Mouse (Mus musculus) neural tube, embryonic 14.5 days (tissue): Measurements from ENCODE around the gene Slc37a1. TPM values are rescaled to one million over a fixed set of nuclear protein-coding genes. Genes with fewer than 3 reads are reported as not detected.

Experiments
- ATAC-seq: fragments of 200-750 bp; cut with Nextera tagmentation; 2 replicates; pipeline ENCODE4 v1.8.0; 2017; ENCODE audit warnings: low read depth, mild to moderate bottlenecking, moderate TSS enrichment, moderate library complexity
- H3K27ac ChIP-seq: fragments of 300-500 bp; sonication (generic); 2 replicates; pipeline ENCODE4 v1.5.1; 2014; ENCODE audit warnings: low read depth, mild to moderate bottlenecking, control low read depth, low read length, moderate library complexity, mixed read lengths
- H3K27me3 ChIP-seq: fragments of 300-500 bp; sonication (generic); 2 replicates; pipeline ENCODE4 v1.6.1; 2014; ENCODE audit warnings: low read length; ENCODE audit not compliant: control insufficient read depth, insufficient read depth
- H3K36me3 ChIP-seq: fragments of 300-500 bp; sonication (generic); 2 replicates; pipeline ENCODE4 v1.6.1; 2014; ENCODE audit warnings: low read length, mixed read lengths; ENCODE audit not compliant: control insufficient read depth, insufficient read depth
- H3K4me1 ChIP-seq: fragments of 300-500 bp; sonication (generic); 2 replicates; pipeline ENCODE4 v1.6.1; 2014; ENCODE audit warnings: low read length; ENCODE audit not compliant: control insufficient read depth, insufficient read depth
- H3K4me2 ChIP-seq: fragments of 300-500 bp; sonication (generic); 2 replicates; pipeline ENCODE4 v1.6.1; 2014; ENCODE audit warnings: mild to moderate bottlenecking, low read depth, low read length, control low read depth
- H3K4me3 ChIP-seq: fragments of 300-500 bp; sonication (generic); 2 replicates; pipeline ENCODE4 v1.5.1; 2014; ENCODE audit warnings: low read depth, low read length, control low read depth, mixed read lengths
- H3K9ac ChIP-seq: fragments of 300-500 bp; sonication (generic); replicated peaks from 2 replicates; pipeline ENCODE4 v1.6.1; 2014; ENCODE audit warnings: low read depth, mild to moderate bottlenecking, control low read depth, low read length, mixed read lengths
- H3K9me3 ChIP-seq: fragments of 300-500 bp; sonication (generic); 2 replicates; pipeline ENCODE4 v1.6.1; 2016; ENCODE audit warnings: low read length; ENCODE audit not compliant: control insufficient read depth
- WGBS: fragments of 180-500 bp; shearing (Covaris S2); extraction: QIAGEN DNeasy Blood & Tissue Kit; methylation state at CpG from one replicate; pipeline ENCODE4 v1.1.7; 2014; 5-methylcytosine and 5-hydroxymethylcytosine counted together
- polyA plus RNA-seq: library from polyadenylated mRNA; unstranded; fragments of >200 nt; fragmentation: Nextera tagmentation; extraction: Ambion mirVana; gene quantifications from 2 replicates; pipeline ENCODE4 v1.2.1, GENCODE M21; 2014

Gene Slc37a1
- polyA plus RNA-seq: 10.1 and 10.5 TPM in 2 replicates

DNA sequence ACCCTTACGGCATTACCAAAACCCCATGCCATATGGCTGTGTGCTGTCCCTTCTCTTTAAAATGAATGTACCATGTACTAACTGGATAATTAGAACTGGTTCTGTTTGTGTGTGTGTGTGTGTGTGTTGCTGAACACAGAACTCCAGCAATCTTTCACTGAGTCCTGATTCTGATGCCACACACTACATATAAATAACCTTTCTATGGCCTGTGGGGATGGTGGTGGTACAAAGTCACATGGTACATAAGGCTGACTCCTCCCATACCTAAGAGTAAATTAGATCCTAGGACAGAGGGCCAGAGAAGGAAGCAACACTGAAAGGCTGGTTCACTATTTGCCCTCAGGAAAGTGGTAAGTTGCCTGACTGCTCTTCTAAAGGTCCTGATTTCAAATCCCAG is at the start of gene Slc37a1:
Gene Slc37a1, plus strand, starts transcription at position 301 of the 400 bp plus-strand sequence.
- no peak for ATAC-seq
- Histone ChIP-seq H3K27me3 (no peaks in the 10 kb centered on the region), H3K9ac (no peak within 1 kb of the TSS), H3K36me3 (no peaks in the 10 kb centered on the region), H3K4me3 (no peak within 1 kb of the TSS), H3K4me1 (no peaks in the 10 kb centered on the region), H3K27ac (no peak within 1 kb of the TSS), H3K4me2 (no peak within 1 kb of the TSS), H3K9me3 (no peaks in the 10 kb centered on the region)
- WGBS: 93% methylated on average over 1 of the region's 1 CpGs

- Histone ChIP-seq H3K27me3 (no peaks in the 10 kb centered on the region), H3K36me3 (no peaks in the 10 kb centered on the region), H3K27ac (no peak overlapping the region), H3K4me2 (no peak overlapping the region), H3K4me1 (no peaks in the 10 kb centered on the region), H3K9me3 (no peaks in the 10 kb centered on the region), H3K9ac (no peak overlapping the region), H3K4me3 (no peak overlapping the region)
- ATAC-seq: no peak
- 86% methylated on average over 7 of the region's 7 CpGs for WGBS
Measured at GRCm38 (mm10) chr17:31238234-31239020, 48.2 kb upstream of the Slc37a1 start.

DNA sequence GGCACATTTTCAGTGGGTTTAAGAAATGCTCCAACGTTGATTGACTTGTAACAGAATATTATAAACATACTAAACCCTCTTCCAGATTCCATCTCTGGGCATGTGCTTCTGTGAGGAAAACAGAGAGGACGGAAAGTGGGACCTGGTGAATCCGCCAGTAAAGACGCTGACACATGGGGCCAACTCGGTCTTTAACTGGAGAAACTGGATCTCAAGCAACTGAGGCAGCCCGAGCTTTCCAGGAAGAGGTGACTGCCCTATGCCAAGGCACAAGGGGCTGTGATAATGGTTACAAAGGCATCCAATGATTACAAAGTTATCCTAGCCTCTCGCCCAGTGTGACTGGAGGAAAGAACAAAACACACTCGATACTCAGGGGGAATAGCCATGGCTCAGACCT is 45.4 kb upstream of the Slc37a1 start:
- 88% methylated on average over 8 of the region's 8 CpGs for WGBS
- Histone ChIP-seq H3K4me1 (no peaks in the 10 kb centered on the region), H3K4me3 (no peak overlapping the region), H3K27ac (no peak overlapping the region), H3K27me3 (no peaks in the 10 kb centered on the region), H3K36me3 (no peaks in the 10 kb centered on the region), H3K4me2 (no peak overlapping the region), H3K9me3 (no peaks in the 10 kb centered on the region), H3K9ac (no peak overlapping the region)
- ATAC-seq: no peak

GRCm38 (mm10) chr17:31242764-31243163 is 43.8 kb upstream of the Slc37a1 start:
- WGBS: 0% methylated on average over 1 of the region's 1 CpGs
- Histone ChIP-seq H3K36me3 (no peaks in the 10 kb centered on the region), H3K4me3 (no peak overlapping the region), H3K4me1 (no peaks in the 10 kb centered on the region), H3K9ac (no peak overlapping the region), H3K4me2 (no peak overlapping the region), H3K27me3 (no peaks in the 10 kb centered on the region), H3K9me3 (no peaks in the 10 kb centered on the region), H3K27ac (no peak overlapping the region)
- ATAC-seq: no peak

GRCm38 (mm10) chr17:31245321-31245720 is 41.3 kb upstream of the Slc37a1 start:
- WGBS: 82% methylated on average over 5 of the region's 5 CpGs
- H3K4me1 ChIP-seq: no peaks in the 10 kb centered on the region
- H3K9ac ChIP-seq: no peak overlapping the region
- no peak overlapping the region for H3K4me2 ChIP-seq
- no peak overlapping the region for H3K27ac ChIP-seq
- H3K4me3 ChIP-seq: no peak overlapping the region
- H3K9me3 ChIP-seq: no peaks in the 10 kb centered on the region
- H3K36me3 ChIP-seq: no peaks in the 10 kb centered on the region
- no peaks in the 10 kb centered on the region for H3K27me3 ChIP-seq
- no peak for ATAC-seq

GRCm38 (mm10) chr17:31247144-31247543 is 39.4 kb upstream of the Slc37a1 start:
- Histone ChIP-seq H3K4me1 (no peaks in the 10 kb centered on the region), H3K27me3 (no peaks in the 10 kb centered on the region), H3K9me3 (no peaks in the 10 kb centered on the region), H3K4me2 (no peak overlapping the region), H3K4me3 (no peak overlapping the region), H3K9ac (no peak overlapping the region), H3K27ac (no peak overlapping the region), H3K36me3 (no peaks in the 10 kb centered on the region)
- 36% methylated on average over 5 of the region's 5 CpGs for WGBS
- ATAC-seq: no peak

DNA sequence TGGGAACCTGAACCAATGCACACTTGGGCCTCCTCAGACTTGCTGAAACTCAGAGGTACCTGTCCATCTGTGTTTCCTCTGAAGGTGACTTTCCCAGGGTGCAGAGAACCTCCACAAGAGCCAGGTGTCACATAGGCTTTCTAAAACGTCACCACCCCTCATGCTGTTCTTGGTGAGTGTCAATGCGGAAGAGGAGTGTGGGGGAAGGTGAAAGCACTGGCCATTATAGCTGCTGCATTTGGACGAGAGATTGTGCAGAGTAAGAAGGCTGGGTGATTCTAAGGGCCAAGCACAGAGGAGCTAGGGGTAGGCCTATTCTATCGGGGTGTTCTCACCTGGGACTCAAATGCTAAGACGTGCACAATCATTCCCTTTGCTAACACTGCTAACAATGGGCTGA is 32.6 kb upstream of the Slc37a1 start:
- Histone ChIP-seq H3K9ac (no peak overlapping the region), H3K36me3 (no peaks in the 10 kb centered on the region), H3K27ac (no peak overlapping the region), H3K9me3 (no peaks in the 10 kb centered on the region), H3K4me1 (no peaks in the 10 kb centered on the region), H3K27me3 (no peaks in the 10 kb centered on the region), H3K4me2 (no peak overlapping the region), H3K4me3 (no peak overlapping the region)
- no peak for ATAC-seq
- WGBS: 64% methylated on average over 5 of the region's 5 CpGs

DNA sequence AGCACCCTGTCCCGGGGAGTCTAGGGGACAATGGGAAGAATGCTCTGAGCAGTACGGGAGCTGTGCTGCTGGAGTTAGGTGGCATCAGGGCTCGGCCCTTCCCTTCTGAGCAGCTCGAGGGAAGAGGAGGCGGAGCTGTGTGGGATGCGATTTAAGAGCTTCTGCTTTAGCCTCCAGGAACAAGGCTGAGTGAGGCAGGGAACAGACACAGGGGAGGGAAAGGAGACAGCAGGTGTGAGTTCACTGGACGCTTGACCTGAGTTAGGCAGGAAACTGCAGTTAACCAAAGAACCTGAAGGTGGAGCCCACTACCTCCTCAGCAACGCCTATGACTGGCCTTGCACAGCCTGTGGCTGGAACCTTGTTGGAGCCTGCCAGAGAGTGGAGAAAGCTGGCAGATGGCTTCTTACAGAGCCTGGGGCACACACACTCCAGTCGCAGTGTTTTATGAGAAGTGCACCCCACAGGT is 32.1 kb upstream of the Slc37a1 start:
- Histone ChIP-seq H3K9ac (no peak overlapping the region), H3K36me3 (no peaks in the 10 kb centered on the region), H3K9me3 (no peaks in the 10 kb centered on the region), H3K27me3 (no peaks in the 10 kb centered on the region), H3K4me2 (no peak overlapping the region), H3K4me1 (no peaks in the 10 kb centered on the region), H3K4me3 (no peak overlapping the region), H3K27ac (no peak overlapping the region)
- WGBS: 9% methylated on average over 9 of the region's 9 CpGs
- ATAC-seq: peak; percentile 77

DNA sequence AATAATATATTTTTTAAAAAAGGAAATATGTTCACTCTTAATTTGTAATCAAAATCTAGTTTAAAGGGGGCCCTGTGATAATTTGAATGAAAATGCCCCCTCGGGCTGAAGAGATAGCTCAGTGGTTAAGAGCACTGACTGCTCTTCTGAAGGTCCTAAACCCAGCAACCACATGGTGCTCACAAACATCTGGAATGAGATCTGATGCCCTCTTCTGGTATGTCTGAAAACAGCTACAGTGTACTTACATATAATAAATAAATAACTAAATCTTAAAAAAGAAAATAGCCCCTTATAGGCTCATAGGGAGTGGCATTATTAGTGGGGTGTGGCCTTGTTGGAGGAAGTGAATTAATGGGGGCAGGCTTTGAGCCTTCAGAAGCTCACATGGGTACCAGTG is 29.4 kb upstream of the Slc37a1 start:
- 93% methylated on average over 1 of the region's 1 CpGs for WGBS
- Histone ChIP-seq H3K27me3 (no peaks in the 10 kb centered on the region), H3K4me3 (no peak overlapping the region), H3K9me3 (no peaks in the 10 kb centered on the region), H3K36me3 (no peaks in the 10 kb centered on the region), H3K27ac (no peak overlapping the region), H3K4me2 (no peak overlapping the region), H3K4me1 (no peaks in the 10 kb centered on the region), H3K9ac (no peak overlapping the region)
- no peak for ATAC-seq
